Mouse (Mus musculus) natural killer cell, adult 2 months (primary cell): ENCODE data around the gene Aanat.
"Not testable (repeated sequence)": the region's sequence is repeated elsewhere in the genome, so short reads cannot be mapped to it uniquely, and the experiment has no call there.

Experiments used
- DNase-seq, 2 experiments: peaks; one replicate each; pipeline ENCODE4 v3.0.0; 2022; ENCODE audit warnings: low spot score in 2 of 2

The Aanat gene

GRCm38 (mm10) chr11:116611168-116611567 lies 24.9 kb downstream of the Aanat start:
- not testable (repeated sequence) for DNase-seq

GRCm38 (mm10) chr11:116611883-116612282 lies 25.7 kb downstream of the Aanat start:
- DNase-seq = no peak

- DNase-seq = no peak
These were observed 26.3 kb downstream of the Aanat start for GRCm38 (mm10) chr11:116612554-116612953.

- no peak for DNase-seq
These were observed 27.0 kb downstream of the Aanat start for GRCm38 (mm10) chr11:116613234-116613633.

- peak; percentile 29 to 53 for DNase-seq
These were observed 29.7 kb downstream of the Aanat start for GRCm38 (mm10) chr11:116615735-116616437.

- DNase-seq = peak in 1 of 2 experiments; percentile 50
These were observed 30.3 kb downstream of the Aanat start for GRCm38 (mm10) chr11:116616438-116617118.

- peak; percentile 23 to 30 for DNase-seq
These were observed 31.4 kb downstream of the Aanat start for GRCm38 (mm10) chr11:116617641-116618040.

- DNase-seq = no peak
These were observed 32.4 kb downstream of the Aanat start for GRCm38 (mm10) chr11:116618666-116619065.

GRCm38 (mm10) chr11:116619156-116619555 lies 32.9 kb downstream of the Aanat start:
- no peak for DNase-seq

- no peak for DNase-seq
These were observed 33.3 kb downstream of the Aanat start for GRCm38 (mm10) chr11:116619561-116619960.

GRCm38 (mm10) chr11:116620073-116620472 lies 33.8 kb downstream of the Aanat start:
- no peak for DNase-seq

- no peak for DNase-seq
These were observed 34.5 kb downstream of the Aanat start for GRCm38 (mm10) chr11:116620559-116621253.

- DNase-seq = no peak
These were observed 35.0 kb downstream of the Aanat start for GRCm38 (mm10) chr11:116621258-116621704.

GRCm38 (mm10) chr11:116623281-116624124 lies 37.3 kb downstream of the Aanat start:
- DNase-seq = peak in 1 of 2 experiments; percentile 30

- DNase-seq = peak; percentile 79 to 90
These were observed 38.0 kb downstream of the Aanat start for GRCm38 (mm10) chr11:116624131-116624832.

- DNase-seq = peak; percentile 51 to 77
These were observed 39.1 kb downstream of the Aanat start for GRCm38 (mm10) chr11:116625081-116626000.

- DNase-seq = no peak
These were observed 40.3 kb downstream of the Aanat start, which contains the start of gene Rhbdf2 for GRCm38 (mm10) chr11:116626299-116627071. Gene Rhbdf2, minus strand, starts transcription at chr11:116627019.

GRCm38 (mm10) chr11:116627072-116628020 lies 41.1 kb downstream of the Aanat start:
- peak in 1 of 2 experiments; percentile 61 for DNase-seq
